Mouse (Mus musculus) myocyte (in vitro differentiated cells): Measurements from ENCODE around the gene Terb1. TPM values are rescaled to one million over a fixed set of nuclear protein-coding genes. Genes with fewer than 3 reads are reported as not detected.

Experiments
- H3K27me3 ChIP-seq: one replicate; pipeline ENCODE4 v1.6.1; 2011; ENCODE audit not compliant: control insufficient read depth, insufficient read depth, insufficient read length
- H3K36me3 ChIP-seq: one replicate; pipeline ENCODE4 v1.6.1; 2011; ENCODE audit not compliant: control insufficient read depth, insufficient read depth
- H3K4me2 ChIP-seq: one replicate; pipeline ENCODE4 v1.6.1; 2011; ENCODE audit warnings: low read depth, control low read depth
- H3K4me3 ChIP-seq: one replicate; pipeline ENCODE4 v1.5.1; 2011; ENCODE audit warnings: mild to moderate bottlenecking, control low read depth, moderate library complexity
- H3K79me2 ChIP-seq: one replicate; pipeline ENCODE4 v1.6.1; 2011; ENCODE audit not compliant: control insufficient read depth, insufficient read depth
- H3ac ChIP-seq: one replicate; pipeline ENCODE4 v1.6.1; 2011; ENCODE audit not compliant: control insufficient read depth, insufficient read length
- CEBPB ChIP-seq: IDR thresholded peaks from 2 replicates; pipeline ENCODE4 v1.6.1; 2011; ENCODE audit warnings: mild to moderate bottlenecking, moderate library complexity; ENCODE audit not compliant: poor library complexity, insufficient read depth, severe bottlenecking
- E2F4 ChIP-seq: IDR thresholded peaks from one replicate; pipeline ENCODE4 v1.6.1; 2011; ENCODE audit warnings: mild to moderate bottlenecking, control low read depth, moderate library complexity; ENCODE audit not compliant: insufficient read depth
- MAX ChIP-seq: IDR thresholded peaks from one replicate; pipeline ENCODE4 v1.6.1; 2011; ENCODE audit warnings: low read depth, mild to moderate bottlenecking, control low read depth
- MYOD1 ChIP-seq, 3 experiments: IDR thresholded peaks; one replicate each; pipeline ENCODE4 v1.6.1; 2011; ENCODE audit warnings: control low read depth in 2 of 3, low read depth in 2 of 3, mild to moderate bottlenecking in 2 of 3, moderate library complexity in 1 of 3; ENCODE audit not compliant: insufficient read length in 2 of 3, control insufficient read depth in 1 of 3
- MYOG ChIP-seq, 3 experiments: IDR thresholded peaks; one replicate each; pipeline ENCODE4 v1.6.1; 2011; ENCODE audit warnings: control low read depth in 2 of 3, low read depth in 2 of 3, mild to moderate bottlenecking in 2 of 3; ENCODE audit not compliant: insufficient read length in 2 of 3, control insufficient read depth in 1 of 3, insufficient read depth in 1 of 3
- POLR2A ChIP-seq: IDR thresholded peaks from one replicate; pipeline ENCODE4 v1.6.1; 2011; ENCODE audit warnings: low read depth, mild to moderate bottlenecking, control low read depth, moderate library complexity; ENCODE audit not compliant: insufficient read length
- POLR2AphosphoS2 ChIP-seq: IDR thresholded peaks from one replicate; pipeline ENCODE4 v1.6.1; 2011; ENCODE audit warnings: low read depth, control low read depth; ENCODE audit not compliant: insufficient read length
- REST ChIP-seq: IDR thresholded peaks from one replicate; pipeline ENCODE4 v1.6.1; 2011; ENCODE audit warnings: mild to moderate bottlenecking, control low read depth, moderate library complexity; ENCODE audit not compliant: insufficient read depth, insufficient read length
- SRF ChIP-seq: IDR thresholded peaks from one replicate; pipeline ENCODE4 v1.6.1; 2011; ENCODE audit warnings: low read depth; ENCODE audit not compliant: control insufficient read depth, insufficient read length
- TCF12 ChIP-seq: IDR thresholded peaks from one replicate; pipeline ENCODE4 v1.6.1; 2011; ENCODE audit warnings: mild to moderate bottlenecking, control low read depth; ENCODE audit not compliant: poor library complexity, insufficient read depth, severe bottlenecking
- TCF3 ChIP-seq: IDR thresholded peaks from one replicate; pipeline ENCODE4 v1.6.1; 2011; ENCODE audit warnings: low read depth, control low read depth; ENCODE audit not compliant: insufficient read length
- USF1 ChIP-seq: IDR thresholded peaks from one replicate; pipeline ENCODE4 v1.6.1; 2011; ENCODE audit warnings: low read depth, mild to moderate bottlenecking, control low read depth, moderate library complexity
- polyA plus RNA-seq: library from polyadenylated mRNA; unstranded; fragments of >200 nt; fragmentation: generic; extraction: Trizol; gene quantifications from one replicate; pipeline ENCODE4 v1.2.1, GENCODE M21; 2012; ENCODE audit warnings: missing spikeins

Terb1 gene
- polyA plus RNA-seq, 1 experiment, result not detected

DNA sequence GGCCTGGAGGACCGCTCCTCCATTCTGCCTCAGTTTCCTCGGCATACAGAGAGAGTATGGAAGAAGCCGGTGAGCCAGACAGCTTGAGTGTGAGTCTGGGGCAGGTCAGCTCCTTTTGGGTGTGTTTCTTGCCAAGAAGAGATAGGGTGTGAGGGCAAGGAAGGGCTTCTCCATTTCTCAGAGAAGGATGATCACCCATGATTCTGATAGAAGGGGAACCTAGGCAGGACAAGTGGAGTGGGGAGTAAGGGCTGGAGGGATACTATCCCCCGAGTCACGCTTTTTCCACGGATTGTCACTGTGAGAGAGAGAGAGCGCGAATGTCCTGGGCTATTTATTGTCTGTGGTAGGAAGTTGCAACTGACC lies 31.8 kb upstream of the Terb1 start:
- Histone ChIP-seq H3K79me2 (no peaks in the 10 kb centered on the region), H3K4me3 (no peak overlapping the region), H3K27me3 (peaks cover 31% of the 10 kb centered on the region), H3ac (no peak overlapping the region), H3K4me2 (peak overlapping the region; percentile 56), H3K36me3 (no peaks in the 10 kb centered on the region)
- TF ChIP-seq MAX, result no peak
- TF ChIP-seq USF1, result no peak
- TF ChIP-seq MYOD1 (IDR thresholded peaks at IDR 0.05; ENCODE audit: control insufficient read depth in 1 of 3, insufficient read length in 2 of 3, low read depth in 2 of 3), result no peak
- TF ChIP-seq CEBPB, result no peak
- TF ChIP-seq MYOG (IDR thresholded peaks at IDR 0.05; ENCODE audit: control insufficient read depth in 1 of 3, insufficient read depth in 1 of 3, insufficient read length in 2 of 3, low read depth in 2 of 3), result no peak
- no peak for TF ChIP-seq TCF12
- no peak for TF ChIP-seq E2F4
- TF ChIP-seq SRF, result no peak

DNA sequence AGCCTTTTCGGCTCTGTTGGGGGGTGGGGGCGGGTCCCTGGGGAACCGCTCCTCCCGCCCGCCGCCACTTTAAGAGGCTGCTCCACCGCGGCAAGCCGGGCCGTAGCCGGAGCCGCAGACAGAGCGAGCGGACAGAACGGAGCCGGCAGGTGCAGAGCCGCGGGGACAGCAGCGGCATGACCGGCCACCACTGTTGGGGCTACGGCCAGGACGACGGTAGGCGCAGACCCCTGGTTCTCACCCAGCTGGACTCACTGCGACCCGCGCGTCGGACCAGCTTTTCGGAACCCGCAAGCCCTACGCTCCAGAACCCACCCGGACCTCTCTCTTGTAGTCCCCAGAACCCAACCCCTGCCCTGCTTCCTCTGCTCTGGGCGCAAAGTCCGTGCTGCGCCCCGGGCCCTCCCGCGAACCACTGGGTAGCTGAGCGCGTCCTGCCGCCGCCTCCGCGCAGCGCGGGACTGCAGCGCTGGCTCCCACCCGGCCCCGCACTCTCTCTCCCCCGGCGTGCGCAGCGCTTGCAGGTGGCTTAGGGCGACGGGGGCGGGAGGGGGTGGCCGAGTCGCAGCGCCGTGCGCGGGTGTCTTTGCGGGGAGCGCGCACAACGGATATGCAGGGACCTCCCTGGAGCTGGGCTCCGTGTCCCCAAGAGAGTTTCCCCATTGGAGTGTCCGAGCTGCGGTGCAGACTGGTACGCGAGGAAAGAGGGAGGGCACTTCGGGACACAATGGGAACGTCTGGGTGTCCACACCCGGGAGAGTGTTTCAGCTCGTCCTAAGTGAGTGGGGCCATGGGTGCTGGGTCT lies 31.2 kb upstream of the Terb1 start:
- TF ChIP-seq POLR2AphosphoS2 (no peak), REST (no peak), TCF12 (no peak), MYOD1 (IDR thresholded peaks at IDR 0.05; ENCODE audit: control insufficient read depth in 1 of 3, insufficient read length in 2 of 3, low read depth in 2 of 3) (no peak), USF1 (no peak), POLR2A (no peak), SRF (no peak), CEBPB (no peak), MAX (no peak), MYOG (IDR thresholded peaks at IDR 0.05; ENCODE audit: control insufficient read depth in 1 of 3, insufficient read depth in 1 of 3, insufficient read length in 2 of 3, low read depth in 2 of 3) (no peak), TCF3 (no peak), E2F4 (no peak)
- Histone ChIP-seq H3K4me2 (peak overlapping the region; percentile 56), H3K27me3 (peaks cover 31% of the 10 kb centered on the region), H3K36me3 (no peaks in the 10 kb centered on the region), H3K4me3 (no peak overlapping the region), H3ac (no peak overlapping the region), H3K79me2 (no peaks in the 10 kb centered on the region)

DNA sequence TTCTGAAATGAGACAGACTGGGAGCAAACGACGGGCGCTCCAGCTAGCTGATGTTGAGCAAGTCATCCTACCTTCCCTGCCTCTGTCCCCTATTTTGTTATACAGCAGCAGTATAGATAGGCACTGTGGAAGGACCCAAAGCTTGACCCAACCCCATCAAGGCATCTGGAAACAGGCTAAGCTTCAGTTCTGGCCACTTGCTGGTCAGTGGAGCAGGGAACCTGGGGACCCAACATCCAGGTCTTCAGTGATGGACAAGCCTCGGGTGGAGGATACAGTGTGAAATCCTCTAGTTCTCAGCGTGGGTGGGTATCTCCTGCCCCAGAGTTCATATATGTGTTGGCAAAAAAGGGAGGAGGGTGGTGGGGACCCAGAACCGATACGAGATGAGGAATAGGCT lies 30.5 kb upstream of the Terb1 start:
- TF ChIP-seq REST (no peak), POLR2AphosphoS2 (no peak), SRF (no peak), E2F4 (no peak), MAX (no peak), MYOD1 (IDR thresholded peaks at IDR 0.05; ENCODE audit: control insufficient read depth in 1 of 3, insufficient read length in 2 of 3, low read depth in 2 of 3) (no peak), TCF3 (no peak), TCF12 (no peak), USF1 (no peak), POLR2A (no peak), CEBPB (no peak), MYOG (IDR thresholded peaks at IDR 0.05; ENCODE audit: control insufficient read depth in 1 of 3, insufficient read depth in 1 of 3, insufficient read length in 2 of 3, low read depth in 2 of 3) (no peak)

GRCm38 (mm10) chr8:104539566-104539965 lies 29.9 kb upstream of the Terb1 start:
- peaks cover 31% of the 10 kb centered on the region for H3K27me3 ChIP-seq
- no peaks in the 10 kb centered on the region for H3K79me2 ChIP-seq
- TF ChIP-seq TCF3 (no peak), MYOG (IDR thresholded peaks at IDR 0.05; ENCODE audit: control insufficient read depth in 1 of 3, insufficient read depth in 1 of 3, insufficient read length in 2 of 3, low read depth in 2 of 3) (no peak), E2F4 (no peak), USF1 (no peak), MYOD1 (IDR thresholded peaks at IDR 0.05; ENCODE audit: control insufficient read depth in 1 of 3, insufficient read length in 2 of 3, low read depth in 2 of 3) (no peak), REST (no peak), POLR2AphosphoS2 (no peak), SRF (no peak), POLR2A (no peak)

More for the DNA sequence above, 30.5 kb upstream of the Terb1 start:
- H3K4me2 ChIP-seq, result no peak overlapping the region
- H3K79me2 ChIP-seq, result no peaks in the 10 kb centered on the region
- H3ac ChIP-seq, result no peak overlapping the region
- H3K4me3 ChIP-seq, result no peak overlapping the region
- H3K27me3 ChIP-seq, result peaks cover 31% of the 10 kb centered on the region
- no peaks in the 10 kb centered on the region for H3K36me3 ChIP-seq

More at GRCm38 (mm10) chr8:104539566-104539965, 29.9 kb upstream of the Terb1 start:
- H3K4me3 ChIP-seq, result no peak overlapping the region
- H3K4me2 ChIP-seq, result no peak overlapping the region
- H3K36me3 ChIP-seq, result no peaks in the 10 kb centered on the region
- H3ac ChIP-seq, result no peak overlapping the region
